Mouse (Mus musculus) CH12.LX (cell line): ENCODE measurements around the gene Rhbdl1.

ENCODE experiments used
- CHD1 ChIP-seq: IDR thresholded peaks from 2 replicates; pipeline ENCODE4 v1.6.1; 2012; ENCODE audit warnings: low read depth, low read length, improper control_type of control experiment, inconsistent platforms
- CTCF ChIP-seq, 2 experiments: IDR thresholded peaks in 1 of 2; conservative IDR thresholded peaks in 1 of 2; 2 replicates each; pipeline ENCODE4 v1.5.1; 2011 to 2012; ENCODE audit warnings: low read depth in 2 of 2, low read length in 2 of 2, improper control_type of control experiment in 1 of 2, inconsistent platforms in 1 of 2, mild to moderate bottlenecking in 1 of 2, moderate library complexity in 1 of 2
- E2F4 ChIP-seq: IDR thresholded peaks from 2 replicates; pipeline ENCODE4 v1.6.1; 2011; ENCODE audit warnings: low read depth, low read length, improper control_type of control experiment; ENCODE audit not compliant: insufficient replicate concordance
- HCFC1 ChIP-seq: IDR thresholded peaks from 2 replicates; pipeline ENCODE4 v1.6.1; 2012; ENCODE audit warnings: low read depth, mild to moderate bottlenecking, inconsistent platforms, low read length, improper control_type of control experiment
- JUND ChIP-seq: conservative IDR thresholded peaks from 2 replicates; pipeline ENCODE4 v1.6.1; 2011; ENCODE audit warnings: low read depth, low read length, improper control_type of control experiment
- POLR2A ChIP-seq: IDR thresholded peaks from 2 replicates; pipeline ENCODE4 v1.6.1; 2011; ENCODE audit warnings: low read depth, mild to moderate bottlenecking, improper control_type of control experiment, low read length
- ZMIZ1 ChIP-seq: IDR thresholded peaks from 2 replicates; pipeline ENCODE4 v1.6.1; 2012; ENCODE audit warnings: low read depth, mild to moderate bottlenecking, inconsistent platforms, low read length, improper control_type of control experiment

- no peak for TF ChIP-seq JUND
- no peak for TF ChIP-seq POLR2A
- TF ChIP-seq CTCF (conservative IDR thresholded peaks at IDR 0.05 in 1 of 2, IDR thresholded peaks at IDR 0.05 in 1 of 2; ENCODE audit: low read depth in 2 of 2, low read length in 2 of 2) = no peak
- no peak for TF ChIP-seq E2F4
- TF ChIP-seq ZMIZ1 = no peak
- TF ChIP-seq HCFC1 = no peak
- TF ChIP-seq CHD1 = no peak
Observed at GRCm38 (mm10) chr17:25879750-25880149, 42.7 kb upstream of the Rhbdl1 start.
